Mouse (Mus musculus) heart, adult 11 months (tissue): ENCODE results near the gene Ppp1r21.

ENCODE experiments used
- DNase-seq: peaks from one replicate; pipeline ENCODE4 v3.0.0; 2022

The Ppp1r21 gene

DNA sequence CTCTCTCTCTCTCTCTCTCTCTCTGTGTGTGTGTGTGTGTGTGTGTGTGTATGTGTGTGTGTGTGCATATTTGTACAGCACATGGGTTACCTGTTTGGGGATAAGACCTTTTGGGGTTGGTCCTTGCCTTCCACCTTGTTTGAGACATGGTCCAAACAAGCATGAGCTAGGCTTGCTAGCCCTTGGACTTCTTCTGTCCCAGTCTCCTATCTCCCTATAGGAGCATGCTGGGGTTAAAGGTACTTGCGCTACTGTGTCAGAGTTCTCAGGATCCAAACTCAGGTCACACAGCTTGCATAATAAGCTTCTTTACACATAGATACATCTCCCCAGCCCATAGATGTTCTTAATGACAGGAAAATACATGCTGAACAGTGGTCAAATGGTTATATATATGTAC, 84.8 kb downstream of the Ppp1r21 start:
- no peak for DNase-seq

- DNase-seq: no peak
Observed at GRCm38 (mm10) chr17:88615492-88616155, 85.7 kb downstream of the Ppp1r21 start.

DNA sequence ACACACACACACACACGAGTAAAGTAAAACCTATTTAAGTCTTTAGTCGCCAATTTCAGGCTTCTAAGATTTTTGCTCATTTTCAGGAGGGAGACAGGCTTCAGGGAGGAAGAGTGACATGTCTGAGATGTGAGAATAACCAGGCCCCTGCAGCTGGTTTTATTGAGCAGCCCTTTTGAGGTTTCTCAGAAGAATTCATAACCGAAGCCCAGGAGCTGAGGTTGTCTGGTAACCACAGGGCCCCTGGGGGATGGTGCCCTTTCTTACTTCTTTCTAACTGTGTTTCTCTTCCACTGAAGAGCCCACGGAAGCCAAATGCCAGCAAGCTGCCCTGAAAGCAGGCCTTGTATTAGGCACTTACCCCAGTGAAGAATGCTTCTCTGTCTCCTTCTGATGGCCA, 91.0 kb downstream of the Ppp1r21 start:
- peak; percentile 2 for DNase-seq

DNA sequence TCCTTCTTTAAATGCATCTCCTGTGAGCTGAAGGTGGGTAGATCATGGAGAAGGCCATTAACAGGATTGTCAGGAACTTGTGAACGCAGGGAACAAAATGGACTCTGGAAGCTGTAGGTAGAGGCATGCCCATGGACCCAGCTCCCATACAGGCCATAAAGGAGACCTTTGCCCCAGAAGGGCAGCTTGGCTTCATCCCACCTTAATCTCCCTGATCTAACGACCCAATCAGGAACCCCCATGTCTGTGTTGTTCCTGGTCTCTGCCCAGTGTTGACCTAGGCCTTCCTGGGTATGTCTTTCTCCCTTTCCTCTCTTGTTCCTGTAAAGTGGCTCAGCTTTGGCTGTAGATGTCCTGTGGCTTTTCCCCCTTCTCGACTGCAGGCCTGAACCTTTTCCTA, 91.5 kb downstream of the Ppp1r21 start:
- peak; percentile 53 for DNase-seq

GRCm38 (mm10) chr17:88622711-88623110, 92.8 kb downstream of the Ppp1r21 start:
- DNase-seq: peak; percentile 71

GRCm38 (mm10) chr17:88624386-88624785, 94.5 kb downstream of the Ppp1r21 start:
- DNase-seq: peak; percentile 87

DNA sequence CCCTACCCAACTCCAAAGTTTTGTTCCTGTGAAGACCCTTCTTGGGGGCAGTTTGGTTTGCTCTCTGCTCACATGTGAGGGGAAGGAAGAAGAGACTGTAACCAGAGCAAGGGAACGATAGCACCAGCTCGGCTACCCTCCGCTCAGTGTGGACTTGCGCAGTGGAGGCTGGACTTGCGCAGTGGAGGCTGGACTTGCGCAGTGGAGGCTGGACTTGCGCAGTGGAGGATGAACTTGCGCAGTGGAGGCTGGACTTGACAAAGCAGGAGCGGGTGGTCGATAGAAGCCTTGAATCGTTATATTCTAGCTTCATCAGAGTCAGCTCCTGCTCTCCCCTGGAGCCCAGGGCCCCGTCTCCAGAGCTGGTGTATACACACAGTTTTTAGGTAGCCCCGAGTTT, 95.4 kb downstream of the Ppp1r21 start:
- DNase-seq: peak; percentile 84

- peak; percentile 90 for DNase-seq
Observed at GRCm38 (mm10) chr17:88625931-88626330, 96.0 kb downstream of the Ppp1r21 start.

- DNase-seq: peak; percentile 91
Observed at GRCm38 (mm10) chr17:88626347-88626811, 96.5 kb downstream of the Ppp1r21 start.

GRCm38 (mm10) chr17:88627150-88627549, 97.2 kb downstream of the Ppp1r21 start:
- peak; percentile 96 for DNase-seq

DNA sequence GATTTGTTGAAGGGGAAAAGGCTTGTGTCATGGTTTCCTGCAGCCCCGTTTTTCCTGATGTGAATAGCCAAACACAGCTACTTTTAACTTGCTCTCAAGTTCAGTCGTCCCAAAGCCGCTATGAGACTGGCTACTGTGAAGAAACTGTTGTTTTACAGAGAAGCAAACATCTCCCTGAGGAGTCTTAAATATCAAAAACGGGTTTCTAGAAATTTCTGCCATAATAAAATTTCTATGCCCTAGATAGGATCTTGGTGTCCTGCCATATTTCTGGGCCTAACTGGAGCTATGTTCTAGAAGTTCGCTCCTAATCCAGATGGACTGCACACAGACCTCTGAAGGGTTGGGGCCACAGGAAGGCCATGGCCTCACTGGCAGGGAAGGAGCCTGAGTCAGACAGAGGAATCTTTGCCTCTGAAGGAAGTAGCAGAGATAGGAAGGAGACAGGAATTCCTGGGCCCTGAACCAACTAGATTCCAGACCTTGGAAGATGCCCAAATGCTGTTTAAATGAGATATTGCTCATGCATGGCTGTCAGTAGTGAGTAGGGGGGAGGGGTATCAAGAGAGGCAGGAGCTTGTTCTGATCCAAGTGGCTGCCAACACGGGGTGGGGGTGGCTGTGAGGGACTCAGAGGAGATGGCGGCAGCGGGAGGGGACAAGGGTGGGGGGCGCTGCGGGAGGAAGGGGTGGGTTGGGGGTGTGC, 98.9 kb downstream of the Ppp1r21 start:
- peak; percentile 99 for DNase-seq

DNA sequence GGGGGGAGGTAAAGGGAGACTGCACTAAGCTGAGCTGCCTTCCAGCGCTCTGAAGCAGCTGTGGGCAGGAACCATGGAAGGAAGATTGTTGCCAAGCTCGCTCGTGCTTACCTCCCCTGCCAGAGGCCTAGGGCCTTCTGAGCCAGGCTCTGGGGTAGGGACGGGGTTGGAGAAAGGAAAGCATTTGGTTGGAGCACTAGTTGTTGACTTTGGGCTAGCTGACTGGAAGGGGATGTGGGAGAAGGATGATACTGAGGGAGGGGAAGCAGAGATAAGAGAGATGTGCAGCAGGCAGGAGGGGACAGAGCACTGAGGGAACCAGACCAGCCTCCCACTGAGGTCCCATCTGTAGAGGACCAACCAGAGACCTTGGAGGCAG, 99.5 kb downstream of the Ppp1r21 start:
- DNase-seq: peak; percentile 97

DNA sequence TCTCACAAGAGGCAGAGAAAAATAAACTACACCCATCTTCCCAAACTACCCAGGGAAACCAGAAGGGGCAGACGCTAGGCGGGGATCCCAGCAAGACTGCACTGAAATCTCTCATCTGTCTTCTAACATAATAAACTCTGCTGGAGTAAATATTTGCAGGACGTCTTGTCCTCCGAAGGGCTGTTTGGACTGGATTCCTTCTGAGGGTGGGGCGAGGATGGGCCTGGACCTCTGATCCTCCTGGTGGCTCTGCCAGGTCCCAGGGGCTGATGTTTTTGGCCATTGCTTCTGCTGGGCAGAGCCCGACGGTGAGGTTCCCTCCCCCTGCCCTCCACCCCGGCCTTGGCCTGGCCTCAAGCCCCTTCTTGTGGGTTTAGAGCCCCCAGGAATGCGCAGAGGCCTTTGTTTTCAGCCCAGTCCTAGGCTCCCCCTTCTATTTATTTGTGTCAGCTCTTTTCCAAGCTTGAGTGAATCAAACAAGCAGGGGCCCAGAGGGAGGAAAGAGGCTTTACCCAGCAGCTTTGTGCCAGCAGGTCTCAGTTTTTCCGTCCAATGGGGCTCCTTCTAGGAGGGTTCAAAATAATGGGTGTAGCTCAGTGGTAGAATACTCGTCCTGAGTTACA, 100.1 kb downstream of the Ppp1r21 start:
- DNase-seq: peak; percentile 97

DNA sequence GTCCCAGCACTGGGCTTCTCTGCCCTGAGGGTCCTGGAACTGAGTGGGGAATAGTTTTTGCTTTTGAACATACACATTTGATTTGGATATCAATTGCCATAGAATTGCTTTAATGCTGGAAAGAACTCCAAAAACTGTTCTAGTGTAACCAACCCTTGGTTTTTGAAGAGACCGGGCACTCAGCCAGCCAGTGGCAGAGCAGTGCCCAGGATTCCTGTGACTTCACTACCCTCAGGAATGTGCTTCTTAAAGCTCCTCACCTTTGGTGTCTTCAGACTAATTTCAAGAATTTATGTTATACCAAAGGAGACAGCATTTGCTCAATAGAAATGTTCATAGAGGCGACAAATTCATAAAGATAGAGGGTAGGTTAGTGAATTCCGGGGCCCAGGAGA, 100.6 kb downstream of the Ppp1r21 start:
- DNase-seq: no peak

- no peak for DNase-seq
Observed at GRCm38 (mm10) chr17:88632631-88633030, 102.7 kb downstream of the Ppp1r21 start.

GRCm38 (mm10) chr17:88636076-88636475, 106.2 kb downstream of the Ppp1r21 start:
- DNase-seq: no peak

DNA sequence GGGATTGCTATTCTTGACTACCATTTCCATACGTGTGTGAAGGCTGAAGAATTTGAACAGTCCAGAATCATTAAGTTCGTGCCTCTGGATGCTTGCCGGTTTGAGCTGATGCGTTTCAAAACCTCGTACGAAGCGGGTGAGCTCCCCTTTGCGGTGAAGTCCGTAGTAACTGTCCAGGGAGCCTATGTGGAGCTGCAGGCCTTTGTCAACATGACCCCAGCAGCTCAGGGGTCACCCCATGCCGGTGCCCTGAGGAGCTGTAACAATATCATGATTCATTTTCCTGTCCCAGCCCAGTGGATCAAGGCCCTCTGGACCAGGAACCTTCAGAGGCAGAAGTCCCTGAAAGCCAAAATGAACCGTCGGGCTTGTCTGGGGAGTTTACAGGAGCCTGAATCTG, 106.7 kb downstream of the Ppp1r21 start:
- DNase-seq: peak; percentile 89
